Mouse (Mus musculus) stomach, embryonic 14.5 days (tissue): Measurements from ENCODE around the gene Hps4. TPM values are rescaled to one million over a fixed set of nuclear protein-coding genes. Genes with fewer than 3 reads are reported as not detected.
A peak's percentile ranks its signal among the peaks of the same experiment; 100 is the strongest.
"Not testable (repeated sequence)": the region's sequence is repeated elsewhere in the genome, so short reads cannot be mapped to it uniquely, and the experiment has no call there.

Source experiments
- ATAC-seq: fragments of 200-750 bp; cut with Nextera tagmentation; 2 replicates; pipeline ENCODE4 v1.8.0; 2017; ENCODE audit warnings: low read depth, moderate TSS enrichment; ENCODE audit not compliant: insufficient number of reproducible peaks, insufficient read depth, low FRiP score
- H3K27ac ChIP-seq: fragments of 300-500 bp; sonication (generic); 2 replicates; pipeline ENCODE4 v1.5.1; 2014; ENCODE audit warnings: mild to moderate bottlenecking, low read length, moderate library complexity, mixed read lengths
- H3K27me3 ChIP-seq: fragments of 300-500 bp; sonication (generic); 2 replicates; pipeline ENCODE4 v1.6.1; 2014; ENCODE audit warnings: low read length, control low read depth, mixed read lengths; ENCODE audit not compliant: control insufficient read depth, insufficient read depth
- H3K36me3 ChIP-seq: fragments of 300-500 bp; sonication (generic); 2 replicates; pipeline ENCODE4 v1.6.1; 2014; ENCODE audit warnings: mild to moderate bottlenecking, control low read depth, low read length, moderate library complexity, mixed read lengths; ENCODE audit not compliant: control insufficient read depth, insufficient read depth
- H3K4me1 ChIP-seq: fragments of 300-500 bp; sonication (generic); 2 replicates; pipeline ENCODE4 v1.6.1; 2014; ENCODE audit warnings: low read length, control low read depth, mixed read lengths; ENCODE audit not compliant: control insufficient read depth, insufficient read depth
- H3K4me2 ChIP-seq: fragments of 300-500 bp; sonication (generic); replicated peaks from 2 replicates; pipeline ENCODE4 v1.6.1; 2014; ENCODE audit warnings: low read depth, low read length, control low read depth
- H3K4me3 ChIP-seq: fragments of 300-500 bp; sonication (generic); 2 replicates; pipeline ENCODE4 v1.5.1; 2014; ENCODE audit warnings: low read depth, low read length, control low read depth
- H3K9ac ChIP-seq: fragments of 300-500 bp; sonication (generic); replicated peaks from 2 replicates; pipeline ENCODE4 v1.6.1; 2014; ENCODE audit warnings: low read depth, mild to moderate bottlenecking, control low read depth, low read length, moderate library complexity, mixed read lengths
- H3K9me3 ChIP-seq: fragments of 300-500 bp; sonication (generic); 2 replicates; pipeline ENCODE4 v1.6.1; 2016; ENCODE audit warnings: low read depth, low read length, control low read depth; ENCODE audit not compliant: control insufficient read depth
- WGBS: fragments of 180-500 bp; shearing (Covaris S2); extraction: QIAGEN DNeasy Blood & Tissue Kit; methylation state at CpG from one replicate; pipeline ENCODE4 v1.1.7; 2014; 5-methylcytosine and 5-hydroxymethylcytosine counted together
- polyA plus RNA-seq: library from polyadenylated mRNA; unstranded; fragments of >200 nt; fragmentation: Nextera tagmentation; extraction: Ambion mirVana; gene quantifications from 2 replicates; pipeline ENCODE4 v1.2.1, GENCODE M21; 2014

Gene Hps4
- polyA plus RNA-seq, 1 experiment from 2014 or later: 30.9 TPM

DNA sequence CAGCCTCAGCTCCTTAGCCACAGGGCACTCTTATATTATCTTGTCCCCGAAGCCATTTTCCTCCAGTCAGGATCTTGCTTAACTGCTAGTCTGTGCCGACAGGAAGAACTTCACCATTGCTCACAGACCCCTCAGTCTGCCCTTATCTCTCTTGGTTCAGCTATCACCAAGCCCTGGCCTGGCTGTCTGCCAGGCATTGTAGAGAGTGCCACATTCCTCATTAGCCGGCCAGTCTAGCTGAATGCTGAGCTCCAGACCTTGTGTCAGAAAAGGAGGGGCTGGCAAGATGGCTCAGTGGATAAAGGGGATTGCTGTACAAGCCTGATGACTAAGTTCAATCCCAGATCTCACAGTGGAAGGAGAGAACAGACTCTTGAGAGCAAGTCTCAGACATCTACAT is 63.1 kb downstream of the Hps4 start:
- no peak overlapping the region for H3K27ac ChIP-seq

DNA sequence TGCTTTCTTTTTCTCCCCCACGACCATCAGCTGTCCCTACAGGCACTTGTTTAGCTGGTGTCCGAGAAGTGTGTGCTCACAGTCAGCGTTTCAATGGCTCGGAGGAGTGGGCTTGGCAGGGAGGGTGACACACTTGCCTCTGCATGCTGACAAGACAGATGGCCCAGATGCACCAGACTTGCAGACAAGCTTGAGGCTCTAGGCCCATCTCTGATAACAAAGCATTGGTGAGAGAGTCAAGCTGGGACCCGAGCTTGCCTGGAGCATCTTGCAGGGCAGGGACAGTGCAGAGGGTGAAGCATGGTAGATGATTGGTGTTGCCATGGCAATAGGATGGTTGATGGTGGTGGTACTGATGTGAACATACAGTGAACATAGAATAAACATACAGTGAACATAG is 66.4 kb downstream of the Hps4 start:
- H3K27ac ChIP-seq: no peak overlapping the region
- no peaks in the 10 kb centered on the region for H3K36me3 ChIP-seq
- H3K4me3 ChIP-seq: no peak overlapping the region
- no peak for ATAC-seq
- WGBS: 53% methylated on average over 5 of the region's 5 CpGs
- no peak overlapping the region for H3K9ac ChIP-seq
- no peak overlapping the region for H3K4me2 ChIP-seq
- H3K27me3 ChIP-seq: no peaks in the 10 kb centered on the region
- 0 out of 2 replicates have a peak, but pooled peaks cover 4% of the 10 kb centered on the region for H3K4me1 ChIP-seq
- no peaks in the 10 kb centered on the region for H3K9me3 ChIP-seq

More for the DNA sequence above, 63.1 kb downstream of the Hps4 start:
- no peak overlapping the region for H3K4me2 ChIP-seq
- no peaks in the 10 kb centered on the region for H3K9me3 ChIP-seq
- H3K9ac ChIP-seq: no peak overlapping the region
- H3K4me3 ChIP-seq: no peak overlapping the region
- no peaks in the 10 kb centered on the region for H3K36me3 ChIP-seq
- no peaks in the 10 kb centered on the region for H3K27me3 ChIP-seq
- ATAC-seq: no peak
- 59% methylated on average over 3 of the region's 3 CpGs for WGBS
- no peaks in the 10 kb centered on the region for H3K4me1 ChIP-seq

DNA sequence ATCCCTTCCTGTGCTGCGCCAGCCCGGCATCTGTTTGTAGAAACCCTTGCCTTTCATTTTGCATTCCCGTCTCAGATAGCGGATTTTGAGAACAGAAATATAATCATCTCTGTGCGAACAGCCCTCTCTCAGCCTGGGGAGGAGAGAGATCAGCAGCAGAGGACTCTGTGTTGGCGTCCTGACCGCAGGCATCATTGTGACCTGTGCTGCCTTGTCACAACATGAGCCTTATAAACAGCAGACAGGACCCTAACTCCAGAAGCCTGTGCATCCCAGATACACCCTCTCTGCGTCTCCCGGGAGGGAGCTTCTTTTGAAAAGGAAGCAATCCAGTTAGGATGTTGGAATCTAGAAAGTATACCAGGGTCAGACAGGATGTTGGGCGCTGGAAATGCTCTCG is 68.2 kb downstream of the Hps4 start:
- no peak overlapping the region for H3K27ac ChIP-seq
- no peak for ATAC-seq
- WGBS: 26% methylated on average over 11 of the region's 11 CpGs

DNA sequence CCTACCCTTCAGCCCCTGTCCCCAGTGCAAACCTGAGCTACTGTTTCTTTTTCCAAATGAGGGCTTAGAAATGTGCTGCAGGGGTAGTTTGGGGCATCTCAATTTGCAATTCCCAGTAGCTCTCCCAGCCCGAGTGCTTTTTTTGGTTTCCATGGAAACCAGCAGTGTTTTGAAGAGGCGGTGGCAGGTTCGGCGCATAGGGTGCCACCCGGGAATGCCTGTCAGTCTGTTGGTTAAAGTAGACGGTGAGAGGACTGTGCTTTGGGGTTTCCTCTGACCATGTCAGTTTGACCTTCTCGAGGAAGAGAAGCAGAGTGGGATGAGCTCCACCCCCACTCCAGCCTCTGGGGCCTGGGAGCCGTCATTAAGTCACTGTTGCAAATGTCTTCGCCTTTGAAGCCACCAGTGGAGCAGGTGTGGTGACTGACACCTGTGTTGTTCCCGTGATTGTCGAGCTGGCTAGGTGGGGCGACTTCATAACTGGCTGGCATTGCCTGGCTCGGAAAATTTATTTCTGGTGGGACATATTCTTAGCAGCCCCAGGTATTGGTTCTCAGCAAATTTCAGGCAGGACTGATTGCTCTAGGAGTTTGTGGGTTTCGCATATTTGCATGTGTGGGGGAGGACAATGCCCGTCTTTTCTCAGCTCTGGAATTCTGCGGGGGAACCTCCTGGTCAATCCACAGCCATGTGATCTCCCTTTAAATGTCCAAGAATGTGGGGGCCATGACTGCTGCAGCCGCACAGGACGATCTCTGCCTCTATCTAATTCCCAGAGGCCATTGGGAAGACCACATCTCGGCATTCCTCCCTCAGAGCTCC is 68.8 kb downstream of the Hps4 start:
- H3K36me3 ChIP-seq: no peaks in the 10 kb centered on the region
- no peaks in the 10 kb centered on the region for H3K27me3 ChIP-seq
- no peak overlapping the region for H3K9ac ChIP-seq
- no peak overlapping the region for H3K4me3 ChIP-seq
- WGBS: 14% methylated on average over 19 of the region's 19 CpGs
- no peaks in the 10 kb centered on the region for H3K9me3 ChIP-seq
- ATAC-seq: no peak
- no peak overlapping the region; the same call in 1 of the 2 replicates for H3K4me2 ChIP-seq
- H3K27ac ChIP-seq: no peak overlapping the region
- H3K4me1 ChIP-seq: 0 out of 2 replicates have a peak, but pooled peaks cover 4% of the 10 kb centered on the region

More for the DNA sequence above, 68.2 kb downstream of the Hps4 start:
- 0 out of 2 replicates have a peak, but pooled peaks cover 4% of the 10 kb centered on the region for H3K4me1 ChIP-seq
- no peaks in the 10 kb centered on the region for H3K27me3 ChIP-seq
- H3K9me3 ChIP-seq: no peaks in the 10 kb centered on the region
- no peak overlapping the region for H3K4me2 ChIP-seq
- no peaks in the 10 kb centered on the region for H3K36me3 ChIP-seq
- no peak overlapping the region for H3K4me3 ChIP-seq
- no peak overlapping the region for H3K9ac ChIP-seq

DNA sequence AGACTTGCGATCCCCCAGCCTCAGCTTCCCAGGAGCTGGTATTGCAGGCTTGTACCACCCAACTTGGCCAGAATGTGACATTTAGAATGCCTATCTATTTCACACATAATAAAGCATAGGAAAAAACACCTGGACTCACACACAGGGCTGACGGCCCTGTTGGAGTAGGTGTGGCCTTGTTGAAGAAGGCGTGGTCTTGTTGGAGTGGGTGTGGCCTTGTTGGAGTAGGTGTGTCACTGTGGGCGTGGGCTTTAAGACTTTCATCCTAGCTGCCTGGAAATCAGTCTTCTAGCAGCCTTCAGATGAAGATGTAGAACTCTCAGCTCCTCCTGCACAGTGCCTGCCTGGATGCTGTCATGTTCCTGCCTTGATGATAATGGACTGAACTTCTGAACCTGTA is 69.9 kb downstream of the Hps4 start:
- not testable (repeated sequence) for ATAC-seq, H3K4me1 ChIP-seq, H3K9ac ChIP-seq, H3K9me3 ChIP-seq, H3K27me3 ChIP-seq, H3K36me3 ChIP-seq, H3K4me3 ChIP-seq, H3K27ac ChIP-seq, H3K4me2 ChIP-seq
- WGBS: 71% methylated on average over 4 of the region's 4 CpGs

DNA sequence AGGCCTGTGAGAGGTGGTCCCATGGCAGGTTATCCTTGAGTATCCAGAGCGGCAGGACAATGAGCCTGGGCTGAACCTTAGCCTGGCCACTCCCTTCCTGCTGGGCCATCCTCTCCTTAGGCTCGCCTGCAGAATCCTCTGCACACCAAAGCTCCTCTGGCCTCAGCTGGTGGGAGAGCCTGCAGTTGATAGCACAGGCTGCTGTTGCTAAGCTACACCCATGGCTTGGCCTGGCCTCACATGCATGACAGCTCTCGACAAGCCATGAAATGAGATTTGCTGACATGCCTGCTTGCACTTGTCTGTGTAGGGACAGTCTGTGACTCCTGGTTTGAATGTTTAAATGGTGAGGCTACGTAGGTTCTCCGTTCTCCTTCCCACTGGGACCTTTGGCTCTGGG is 73.8 kb downstream of the Hps4 start:
- H3K9ac ChIP-seq: no peak overlapping the region
- WGBS: 61% methylated on average over 5 of the region's 5 CpGs
- H3K4me3 ChIP-seq: no peak overlapping the region
- no peak overlapping the region for H3K4me2 ChIP-seq
- H3K27ac ChIP-seq: no peak overlapping the region
- no peaks in the 10 kb centered on the region for H3K27me3 ChIP-seq
- no peaks in the 10 kb centered on the region for H3K36me3 ChIP-seq
- ATAC-seq: no peak
- 0 out of 2 replicates have a peak, but pooled peaks cover 2% of the 10 kb centered on the region for H3K4me1 ChIP-seq
- no peaks in the 10 kb centered on the region for H3K9me3 ChIP-seq

DNA sequence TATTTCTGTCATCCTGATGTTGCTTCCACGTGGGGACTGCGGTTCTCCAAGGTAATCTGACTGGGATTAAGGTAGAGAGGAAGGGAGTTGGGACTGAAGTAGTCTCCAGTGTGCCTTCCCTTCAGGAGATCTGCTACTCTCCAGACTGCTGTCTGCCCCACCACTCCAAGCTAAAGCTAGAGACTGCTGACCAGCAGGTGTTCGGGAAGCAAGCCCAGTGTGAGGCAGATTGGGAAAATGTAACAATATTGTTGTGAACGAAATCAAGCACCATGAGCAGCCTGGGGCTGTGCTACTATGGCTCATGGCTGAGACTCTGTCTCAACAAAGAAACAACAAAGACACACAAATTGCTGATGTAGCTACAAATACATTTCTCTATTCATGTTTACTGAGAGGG is 75.1 kb downstream of the Hps4 start:
- no peak overlapping the region for H3K4me3 ChIP-seq
- ATAC-seq: no peak
- no peak overlapping the region for H3K9ac ChIP-seq
- no peak overlapping the region for H3K27ac ChIP-seq
- H3K27me3 ChIP-seq: no peaks in the 10 kb centered on the region
- H3K4me2 ChIP-seq: no peak overlapping the region
- H3K9me3 ChIP-seq: no peaks in the 10 kb centered on the region
- no peaks in the 10 kb centered on the region for H3K4me1 ChIP-seq
- WGBS: 65% methylated on average over 4 of the region's 4 CpGs
- no peaks in the 10 kb centered on the region for H3K36me3 ChIP-seq

DNA sequence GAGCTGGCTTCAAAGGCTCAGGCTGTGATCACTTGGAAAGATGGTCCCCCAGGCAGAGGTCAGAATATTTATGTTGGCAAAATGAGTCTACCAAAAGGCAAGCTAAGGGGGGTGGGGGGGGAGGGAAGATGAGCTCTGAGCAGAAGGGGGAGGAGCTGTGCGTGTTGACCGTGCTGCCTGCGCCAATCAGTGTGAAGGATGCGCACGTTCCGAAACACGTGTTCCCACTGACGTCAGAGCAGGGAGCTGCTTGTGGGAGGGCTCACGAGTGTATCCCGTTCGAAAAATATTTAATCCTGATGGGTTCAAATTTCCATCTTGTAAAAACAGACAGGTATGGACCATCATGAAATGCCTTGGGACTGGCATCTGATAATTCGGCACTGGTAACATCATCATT is 76.7 kb downstream of the Hps4 start:
- 0 out of 2 replicates have a peak overlapping the region, but pooled peaks have one; percentile 12 for H3K4me2 ChIP-seq

More for the DNA sequence above, 76.7 kb downstream of the Hps4 start:
- Histone ChIP-seq H3K36me3 (no peaks in the 10 kb centered on the region), H3K27ac (no peak overlapping the region), H3K9ac (no peak overlapping the region), H3K9me3 (no peaks in the 10 kb centered on the region), H3K27me3 (no peaks in the 10 kb centered on the region), H3K4me1 (no peaks in the 10 kb centered on the region), H3K4me3 (no peak overlapping the region)
- whole genome bisulfite sequencing: 26% methylated on average over 12 of the region's 12 CpGs
- ATAC-seq: no peak
